Mouse (Mus musculus) left cerebral cortex, adult 9 months (tissue): ENCODE measurements around the gene Adam8.

ENCODE experiments used
- DNase-seq, 2 experiments: peaks; one replicate each; pipeline ENCODE4 v3.0.0; 2022; ENCODE audit warnings: low spot score in 2 of 2

Gene Adam8

GRCm38 (mm10) chr7:139992406-139992805 is at the start of gene Adam8:
TSS of gene Adam8 (minus strand) at chr7:139992562.
- DNase-seq = no peak

- DNase-seq = peak in 1 of 2 experiments; percentile 1
Measured at GRCm38 (mm10) chr7:140037171-140037555, 44.8 kb upstream of the Adam8 start.

GRCm38 (mm10) chr7:140036281-140037170 is 44.2 kb upstream of the Adam8 start, which contains the start of the genes Zfp511 and Tubgcp2:
TSS of gene Zfp511 (plus strand) at chr7:140036391.
TSS of gene Tubgcp2 (minus strand) at chr7:140036669.
- DNase-seq = peak; percentile 74 to 94

GRCm38 (mm10) chr7:140035456-140035855 is 43.1 kb upstream of the Adam8 start:
- peak in 1 of 2 experiments; percentile 1 for DNase-seq

- no peak for DNase-seq
Measured at GRCm38 (mm10) chr7:140033386-140033785, 41.0 kb upstream of the Adam8 start.

GRCm38 (mm10) chr7:140032366-140032765 is 40.0 kb upstream of the Adam8 start:
- no peak for DNase-seq

GRCm38 (mm10) chr7:140031771-140032170 is 39.4 kb upstream of the Adam8 start:
- DNase-seq = no peak

GRCm38 (mm10) chr7:140011336-140011735 is 19.0 kb upstream of the Adam8 start:
- DNase-seq = peak in 1 of 2 experiments; percentile 1

- peak in 1 of 2 experiments; percentile 0 for DNase-seq
Measured at GRCm38 (mm10) chr7:140007781-140008180, 15.4 kb upstream of the Adam8 start.

- DNase-seq = no peak
Measured at GRCm38 (mm10) chr7:140006861-140007611, 14.7 kb upstream of the Adam8 start.

GRCm38 (mm10) chr7:140004666-140005065 is 12.3 kb upstream of the Adam8 start:
- DNase-seq = peak in 1 of 2 experiments; percentile 0

GRCm38 (mm10) chr7:140001086-140001740 is 8.9 kb upstream of the Adam8 start:
- DNase-seq = no peak

GRCm38 (mm10) chr7:139998691-139999350 is 6.5 kb upstream of the Adam8 start:
- DNase-seq = peak; percentile 33 to 36

- peak in 1 of 2 experiments; percentile 83 for DNase-seq
Measured at GRCm38 (mm10) chr7:139994676-139995075, 2.3 kb upstream of the Adam8 start.

GRCm38 (mm10) chr7:139994202-139994601 is 1.8 kb upstream of the Adam8 start:
- DNase-seq = no peak

GRCm38 (mm10) chr7:139993532-139993931 is 1.2 kb upstream of the Adam8 start:
- no peak for DNase-seq

- DNase-seq = no peak
Measured at GRCm38 (mm10) chr7:139990864-139991394, 1.4 kb downstream of the Adam8 start.

GRCm38 (mm10) chr7:139988272-139988671 is 4.1 kb downstream of the Adam8 start:
- DNase-seq = no peak

GRCm38 (mm10) chr7:139984505-139984904 is 7.9 kb downstream of the Adam8 start:
- DNase-seq = no peak

- DNase-seq = no peak
Measured at GRCm38 (mm10) chr7:139982058-139982457, 10.3 kb downstream of the Adam8 start.

GRCm38 (mm10) chr7:139980778-139981177 is 11.6 kb downstream of the Adam8 start:
- no peak for DNase-seq
